Mouse (Mus musculus) thymus, postnatal 10 days (tissue): ENCODE results near the gene Gga1.

ENCODE experiments used
- DNase-seq, 2 experiments: peaks; one replicate each; pipeline ENCODE4 v3.0.0; 2021; ENCODE audit warnings: low spot score in 2 of 2

Gene Gga1

DNA sequence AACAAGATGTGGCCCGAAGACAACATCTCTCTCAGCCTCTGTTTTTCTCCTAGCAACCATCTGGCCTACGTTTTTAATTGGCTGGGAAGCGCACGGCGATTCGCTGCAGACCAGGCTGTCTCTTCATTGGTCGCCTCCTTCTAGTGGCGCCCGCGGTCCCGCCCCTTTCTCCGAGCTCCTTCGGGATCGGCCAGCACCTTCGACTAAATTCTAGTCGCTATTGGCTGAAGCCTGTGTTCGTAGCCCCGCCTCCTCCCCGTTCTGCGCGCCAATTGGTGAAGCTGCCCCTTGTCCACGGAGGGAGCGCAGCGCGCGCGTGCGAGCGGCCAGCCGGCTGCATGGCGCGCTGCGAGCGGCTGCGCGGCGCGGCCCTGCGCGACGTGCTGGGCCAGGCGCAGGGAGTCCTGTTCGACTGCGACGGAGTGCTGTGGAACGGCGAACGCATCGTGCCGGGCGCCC lies 36.7 kb downstream of the Gga1 start, which contains the start of gene Pdxp:
Gene Pdxp, plus strand, starts transcription at position 288 of the 459 bp plus-strand sequence.
- DNase-seq: peak; percentile 96 to 98

- DNase-seq: peak; percentile 48 to 50
These were observed 37.3 kb downstream of the Gga1 start for GRCm38 (mm10) chr15:78914091-78914822.

GRCm38 (mm10) chr15:78914823-78915659 lies 38.1 kb downstream of the Gga1 start:
- no peak for DNase-seq

DNA sequence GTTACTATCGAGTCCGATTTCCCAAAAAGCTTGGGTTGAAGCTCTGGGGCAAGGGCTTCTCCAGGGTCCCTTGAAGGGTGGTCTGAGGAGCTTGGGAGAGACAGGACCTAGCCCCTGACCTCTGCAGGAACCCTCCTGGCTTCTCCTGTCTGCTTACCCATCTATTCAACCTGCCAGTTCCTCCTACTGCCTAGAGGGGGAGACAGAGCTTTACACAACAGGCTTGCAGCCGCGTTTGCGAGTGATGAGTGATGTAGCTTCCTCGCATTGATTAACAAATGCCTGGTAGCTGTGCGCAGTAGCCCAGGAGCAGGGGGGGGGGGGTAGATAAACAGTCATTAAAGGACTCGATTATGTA lies 38.6 kb downstream of the Gga1 start:
- DNase-seq: peak; percentile 72 to 74

GRCm38 (mm10) chr15:78916052-78916826 lies 39.2 kb downstream of the Gga1 start:
- no peak for DNase-seq

DNA sequence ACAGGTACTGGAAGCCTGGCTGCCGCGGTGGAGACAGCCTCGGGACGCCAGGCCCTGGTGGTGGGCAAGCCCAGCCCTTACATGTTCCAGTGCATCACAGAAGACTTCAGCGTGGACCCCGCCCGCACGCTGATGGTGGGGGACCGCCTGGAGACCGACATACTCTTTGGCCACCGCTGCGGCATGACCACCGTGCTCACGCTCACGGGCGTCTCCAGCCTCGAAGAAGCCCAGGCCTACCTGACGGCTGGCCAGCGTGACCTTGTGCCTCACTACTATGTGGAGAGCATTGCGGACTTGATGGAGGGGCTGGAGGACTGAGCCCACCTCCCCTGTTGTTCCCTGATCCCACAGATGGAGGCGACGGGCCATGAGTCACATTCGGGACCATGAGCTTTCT lies 41.1 kb downstream of the Gga1 start:
- no peak for DNase-seq

DNA sequence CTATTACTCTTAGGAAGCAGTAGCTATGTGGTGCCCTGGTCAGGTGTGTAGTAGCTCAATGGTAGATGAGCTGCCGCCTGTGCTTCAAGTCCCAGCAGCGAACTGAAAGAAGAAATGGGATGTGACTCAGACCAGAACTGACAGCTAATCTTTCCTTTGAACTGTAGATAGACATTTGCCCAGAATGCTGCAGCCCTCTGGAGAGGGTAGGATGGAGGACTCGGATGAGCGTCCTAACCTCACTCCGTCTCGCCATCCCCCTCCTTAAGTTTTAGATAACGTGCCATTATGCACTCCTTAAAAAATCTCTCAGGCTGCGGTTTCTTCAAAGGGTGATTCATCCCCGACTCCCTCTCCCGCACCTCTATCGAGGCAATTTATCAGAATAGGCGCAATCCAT lies 42.9 kb downstream of the Gga1 start:
- no peak for DNase-seq

DNA sequence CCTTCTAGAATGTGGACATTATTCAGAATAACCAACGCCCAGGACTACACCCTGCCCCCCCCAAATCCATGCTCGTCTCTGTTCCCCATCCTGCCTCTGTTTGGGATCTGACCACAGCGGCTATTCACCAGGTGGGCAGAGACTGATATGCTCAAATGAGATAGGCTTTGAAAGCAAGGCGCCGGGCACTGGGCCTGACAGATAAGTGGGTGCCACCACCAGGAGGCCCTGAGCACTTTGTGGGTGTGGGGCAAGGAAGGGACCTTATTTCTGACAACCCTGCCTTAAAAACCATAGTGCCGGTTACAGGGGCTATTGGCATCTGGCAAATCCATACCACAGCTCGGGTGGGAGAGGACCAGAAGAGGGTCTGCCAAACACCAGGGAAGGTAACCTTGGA lies 45.7 kb downstream of the Gga1 start:
- no peak for DNase-seq

DNA sequence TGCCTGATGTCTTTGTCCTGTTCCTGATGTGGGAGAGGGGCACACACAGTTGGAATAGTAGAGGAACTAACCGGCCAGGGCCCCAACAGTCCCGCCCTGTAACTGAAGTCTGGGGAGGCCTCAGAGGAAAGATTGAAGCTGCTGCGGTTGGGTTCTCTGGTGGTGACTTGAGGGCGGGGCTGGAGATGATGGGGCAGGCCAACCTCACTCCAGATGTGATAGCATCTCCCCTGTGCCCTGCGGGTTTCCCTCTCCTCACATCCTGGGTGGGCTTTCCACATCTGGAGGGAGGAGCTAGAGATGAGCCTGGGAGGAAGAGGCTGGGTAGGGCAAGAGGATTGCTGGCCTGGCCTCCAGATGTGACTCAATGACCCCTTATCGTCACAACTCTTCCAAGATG lies 46.6 kb downstream of the Gga1 start:
- peak; percentile 71 to 77 for DNase-seq

- DNase-seq: no peak
These were observed 48.1 kb downstream of the Gga1 start for GRCm38 (mm10) chr15:78925129-78925528.

GRCm38 (mm10) chr15:78926021-78926919 lies 49.3 kb downstream of the Gga1 start, which contains the start of gene Lgals1:
TSS of gene Lgals1 (plus strand) at chr15:78926725.
- DNase-seq: peak; percentile 70 to 78

- no peak for DNase-seq
These were observed 50.2 kb downstream of the Gga1 start for GRCm38 (mm10) chr15:78927021-78927787.

- peak; percentile 85 to 92 for DNase-seq
These were observed 50.9 kb downstream of the Gga1 start for GRCm38 (mm10) chr15:78927788-78928457.

DNA sequence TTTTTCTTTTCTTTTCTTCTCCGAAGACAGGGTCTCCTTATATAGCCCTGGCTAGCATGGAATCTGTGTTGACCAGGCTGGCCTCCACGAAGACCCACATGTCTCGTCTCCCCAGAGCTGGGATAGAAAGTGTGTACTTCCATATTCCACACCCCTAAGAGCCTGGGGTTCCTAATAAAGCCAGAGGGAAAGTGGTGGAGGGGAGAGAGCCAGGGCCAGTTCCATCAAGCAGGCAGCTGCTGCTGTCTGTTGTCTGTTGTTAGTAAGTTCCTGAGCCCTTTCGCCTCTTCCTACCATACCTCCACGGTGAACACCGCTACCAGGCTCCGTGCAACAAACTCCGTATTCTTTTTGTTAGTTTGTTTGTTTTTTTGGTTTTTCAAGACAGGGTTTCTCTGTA lies 51.5 kb downstream of the Gga1 start:
- no peak for DNase-seq

DNA sequence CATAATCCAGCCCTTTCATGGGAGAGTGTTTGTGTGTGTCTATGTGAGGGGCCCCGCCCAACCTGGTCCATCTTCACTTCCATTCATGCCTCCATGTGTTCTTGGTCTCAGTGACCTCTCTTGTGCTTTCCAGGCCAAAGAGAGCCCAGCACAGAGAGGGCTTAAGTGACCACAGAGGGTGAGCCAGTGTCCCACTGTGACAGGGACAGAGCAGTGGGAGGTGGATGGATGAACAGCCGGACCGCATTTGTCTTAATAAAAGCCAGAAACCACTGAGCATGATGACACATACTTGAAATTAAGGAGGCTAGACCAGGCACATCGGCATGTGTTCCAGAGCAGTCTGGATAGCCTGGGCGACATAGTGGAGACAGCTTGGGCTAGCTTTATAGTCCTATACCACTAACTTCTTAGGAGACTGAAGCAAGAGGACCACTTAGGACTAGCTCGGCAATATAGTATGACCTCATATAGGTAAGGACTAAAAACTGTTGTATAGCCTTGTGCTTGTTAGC lies 53.3 kb downstream of the Gga1 start:
- DNase-seq: no peak

DNA sequence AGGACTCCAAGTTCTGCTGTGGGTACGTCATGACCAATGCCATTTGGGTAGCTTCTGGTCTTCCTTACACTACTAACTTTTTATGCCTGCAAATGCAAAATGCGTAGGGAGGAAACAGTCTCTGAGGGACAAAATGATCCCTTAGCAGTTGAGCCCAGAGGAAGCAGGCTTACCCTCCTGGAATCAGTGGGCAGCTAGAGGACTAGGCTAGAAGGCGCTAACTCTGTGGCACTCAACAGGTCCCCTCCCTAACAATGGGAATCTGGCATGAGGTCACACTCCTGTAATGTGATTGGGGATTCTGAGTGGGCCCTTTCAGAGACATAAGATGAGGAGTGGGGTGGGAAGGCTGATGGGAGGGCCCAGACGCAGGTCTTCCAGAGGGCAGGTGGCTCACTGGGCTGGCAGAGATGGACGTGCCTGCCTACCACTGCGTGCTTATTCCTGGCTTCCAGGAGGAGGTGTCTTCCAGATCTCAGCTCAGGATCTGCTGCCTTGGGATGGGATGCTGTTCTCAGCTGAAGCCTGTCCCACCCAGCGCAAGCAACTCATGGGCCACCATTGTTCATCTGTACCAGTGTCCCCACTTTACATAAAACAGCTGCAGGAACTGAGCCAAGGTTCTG lies 53.9 kb downstream of the Gga1 start:
- no peak for DNase-seq

GRCm38 (mm10) chr15:78931577-78931976 lies 54.6 kb downstream of the Gga1 start:
- peak; percentile 68 to 74 for DNase-seq

DNA sequence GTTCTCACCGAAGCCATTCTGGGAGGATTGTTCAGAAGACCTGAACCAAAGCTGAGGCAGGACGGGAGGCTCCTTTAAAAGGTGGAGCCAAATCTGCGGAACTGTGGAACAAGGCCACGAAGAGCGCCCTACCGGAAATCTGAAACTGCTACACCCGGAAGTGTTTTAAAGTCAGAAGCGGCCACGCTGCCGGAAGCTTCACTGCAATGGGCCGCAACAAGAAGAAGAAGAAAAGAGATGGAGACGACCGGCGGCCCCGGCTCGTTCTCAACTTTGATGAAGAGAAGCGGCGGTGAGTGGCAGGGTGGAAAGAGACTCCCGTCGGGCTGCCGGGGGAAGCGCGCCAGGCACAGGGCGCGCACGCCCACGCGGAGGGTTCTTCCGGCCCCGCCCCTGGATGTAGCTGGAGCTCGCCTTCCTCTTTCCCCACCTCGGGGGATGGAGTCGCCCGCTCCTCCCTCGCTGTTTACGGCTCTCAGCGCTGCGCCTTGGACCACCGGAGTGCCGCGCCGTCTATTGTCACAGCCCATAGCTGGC lies 57.9 kb downstream of the Gga1 start, which contains the start of gene Nol12:
Gene Nol12, plus strand, starts transcription at position 150 of the 537 bp plus-strand sequence.
- DNase-seq: peak; percentile 69 to 81

DNA sequence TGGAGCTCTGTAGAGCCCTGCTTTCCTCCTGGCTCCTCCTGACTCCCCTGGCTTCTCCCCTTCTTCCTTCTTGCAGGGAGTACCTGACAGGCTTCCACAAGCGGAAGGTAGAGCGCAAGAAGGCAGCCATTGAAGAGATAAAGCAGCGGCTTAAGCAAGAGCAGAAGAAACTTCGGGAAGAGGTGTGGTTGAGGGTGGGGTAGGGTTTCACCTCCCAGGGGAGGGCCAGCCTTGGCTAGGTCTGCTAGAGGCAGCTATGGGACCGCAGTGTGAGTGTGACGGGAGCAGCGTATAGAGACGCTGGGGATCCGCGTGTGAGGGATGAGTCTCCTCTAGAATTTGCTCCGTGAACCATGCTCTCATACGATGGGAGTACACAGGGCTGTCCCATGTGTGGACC lies 59.4 kb downstream of the Gga1 start:
- no peak for DNase-seq
